Mouse (Mus musculus): Measurements from ENCODE around the gene Kat8.

DNA sequence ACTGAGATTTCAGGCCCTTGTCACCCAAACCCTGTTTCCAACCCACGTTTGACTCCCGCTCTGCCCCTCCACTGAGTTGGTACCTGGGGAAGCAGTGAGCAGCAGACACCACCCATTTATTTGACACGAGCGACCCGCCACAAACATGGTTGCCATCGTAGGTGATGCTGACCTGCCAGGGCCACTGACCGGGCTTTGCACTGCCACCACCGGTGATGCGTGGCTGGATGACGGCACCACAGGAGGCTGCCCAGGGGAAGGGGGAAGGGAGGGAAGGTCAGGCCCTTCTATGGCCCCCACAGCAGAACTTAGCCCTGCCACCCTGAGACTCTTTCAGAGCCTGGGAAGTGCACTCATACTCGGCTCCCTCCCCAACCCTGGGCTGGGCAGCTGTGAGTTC, 15.4 kb downstream of the Kat8 start:
- no peak for TF ChIP-seq CTCF (IDR thresholded peaks at IDR 0.05; ENCODE audit: low read depth, low read length)
- no peak for TF ChIP-seq POLR2A (IDR thresholded peaks at IDR 0.05; ENCODE audit: borderline replicate concordance, low read depth, low read length)

Data from bone marrow macrophage, adult 2 months (primary cell).